Mouse (Mus musculus): ENCODE measurements around the gene Nek3. TPM values are rescaled to one million over a fixed set of nuclear protein-coding genes. Genes with fewer than 3 reads are reported as not detected.

The Nek3 gene
- 1 to 10 TPM; 2.9 to 3.1 TPM for total RNA-seq (2023)

DNA sequence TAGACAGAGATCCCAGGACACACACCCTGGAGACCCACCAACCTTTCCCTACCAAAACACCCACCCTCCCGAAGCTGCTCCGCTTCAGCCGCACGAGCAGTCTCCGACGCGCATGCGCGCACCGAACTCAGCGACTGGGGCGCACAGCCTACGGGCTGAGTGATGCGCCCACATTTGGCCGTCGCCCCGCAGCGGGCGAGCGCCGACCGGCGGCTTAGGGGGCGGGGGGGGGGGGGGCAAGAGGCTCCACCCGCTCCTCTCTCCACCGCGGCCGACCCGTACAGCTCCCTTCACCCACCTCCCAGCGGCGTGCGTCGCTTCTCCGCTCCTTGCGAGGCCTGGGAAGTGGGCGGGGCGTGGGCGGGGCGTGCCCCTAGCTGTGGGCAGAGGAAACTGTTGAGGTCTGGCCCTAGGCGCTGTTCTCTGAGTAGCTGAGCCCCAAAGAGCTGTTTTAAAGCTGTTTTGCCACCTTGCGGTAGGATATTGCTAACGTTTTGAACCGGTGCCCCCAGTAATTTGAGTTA, at the start of gene Nek3:
Gene Nek3, minus strand, starts transcription at position 356 of the 524 bp plus-strand sequence.

DNA sequence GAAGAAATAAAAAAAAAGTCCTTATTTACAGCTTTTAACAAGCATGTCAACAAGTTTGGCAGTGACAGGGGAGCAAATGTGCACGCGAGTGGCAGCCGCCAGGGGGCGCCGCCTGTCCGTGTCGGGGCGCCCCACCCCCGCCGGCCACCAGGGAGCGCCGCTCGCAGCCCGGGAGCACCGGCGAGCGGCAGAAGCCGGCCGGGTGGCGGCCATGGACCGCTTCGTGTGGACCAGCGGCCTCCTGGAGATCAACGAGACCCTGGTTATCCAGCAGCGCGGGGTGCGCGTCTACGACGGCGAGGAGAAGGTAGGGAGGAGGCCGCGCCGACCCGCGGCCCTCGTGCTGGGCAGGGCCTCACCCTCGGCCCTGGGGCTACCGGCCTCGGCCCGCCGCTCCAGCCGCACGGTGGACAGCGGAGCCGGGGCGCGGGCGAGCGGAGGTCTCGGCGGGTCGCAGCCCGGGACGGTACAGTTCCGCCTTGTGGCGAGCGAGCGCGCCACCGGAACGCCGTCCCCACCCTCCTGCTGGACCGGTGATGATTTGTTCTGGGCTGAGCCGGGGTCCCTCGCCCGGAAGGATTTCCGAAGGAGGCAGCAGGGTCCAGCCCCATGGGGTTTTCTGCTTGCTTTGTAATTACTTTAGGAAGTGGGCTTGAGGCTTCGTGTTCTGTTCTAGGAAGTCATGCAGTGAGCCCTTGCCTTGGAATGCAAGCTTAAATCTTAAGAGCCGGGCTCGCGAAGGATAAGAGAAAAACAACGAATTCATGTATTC, 26.6 kb upstream of the Nek3 start, which contains the start of gene Vps36:
Gene Vps36, plus strand, starts transcription at position 150 of the 772 bp plus-strand sequence.

DNA sequence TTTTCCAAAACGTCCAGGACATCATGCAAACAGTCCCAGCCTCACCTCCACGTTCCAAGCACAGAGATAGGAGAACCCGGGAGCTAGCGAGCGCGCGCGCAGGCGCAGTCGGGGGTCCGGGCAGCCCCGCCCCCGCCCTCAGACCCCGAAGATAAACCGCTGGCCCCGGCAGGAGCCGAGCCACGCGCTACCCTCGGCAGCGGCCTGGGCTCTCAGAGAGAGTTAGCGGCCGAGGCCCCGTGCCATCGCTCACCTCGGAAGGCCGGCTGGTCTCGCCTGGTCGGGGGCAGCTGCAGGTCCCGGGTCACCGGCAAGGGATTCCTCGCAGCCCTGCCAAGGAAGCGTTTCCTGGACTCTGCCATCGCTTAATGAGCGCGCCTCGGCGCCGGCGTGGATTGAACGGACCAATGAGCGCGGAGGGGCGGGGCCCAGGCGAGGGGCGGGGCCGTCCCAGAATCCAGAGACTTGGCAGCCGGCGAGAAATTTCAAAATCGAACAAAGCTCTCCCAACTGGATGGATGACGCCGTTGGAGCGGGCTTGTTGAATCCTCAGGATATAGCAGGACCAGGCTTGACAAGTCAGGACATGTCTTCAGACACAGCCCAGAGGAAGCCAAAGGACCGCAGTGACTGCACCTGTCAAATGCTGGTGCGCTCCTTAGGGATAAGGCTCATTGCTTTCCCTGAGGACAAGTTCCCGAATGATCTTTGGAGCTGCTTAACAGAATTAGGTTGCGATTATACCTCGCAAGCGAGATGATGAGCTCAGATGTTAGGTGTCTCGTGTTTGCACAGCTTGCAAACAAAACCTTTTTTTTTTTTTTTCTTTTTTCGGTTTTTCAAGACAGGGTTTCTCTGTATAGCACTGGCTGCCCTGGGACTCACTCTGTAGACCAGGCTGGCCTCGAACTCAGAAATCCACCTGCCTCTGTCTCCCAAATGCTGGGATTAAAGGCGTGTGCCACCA, 19.5 kb upstream of the Nek3 start, which contains the start of gene Ckap2:
Gene Ckap2, minus strand, starts transcription at position 389 of the 967 bp plus-strand sequence.

DNA sequence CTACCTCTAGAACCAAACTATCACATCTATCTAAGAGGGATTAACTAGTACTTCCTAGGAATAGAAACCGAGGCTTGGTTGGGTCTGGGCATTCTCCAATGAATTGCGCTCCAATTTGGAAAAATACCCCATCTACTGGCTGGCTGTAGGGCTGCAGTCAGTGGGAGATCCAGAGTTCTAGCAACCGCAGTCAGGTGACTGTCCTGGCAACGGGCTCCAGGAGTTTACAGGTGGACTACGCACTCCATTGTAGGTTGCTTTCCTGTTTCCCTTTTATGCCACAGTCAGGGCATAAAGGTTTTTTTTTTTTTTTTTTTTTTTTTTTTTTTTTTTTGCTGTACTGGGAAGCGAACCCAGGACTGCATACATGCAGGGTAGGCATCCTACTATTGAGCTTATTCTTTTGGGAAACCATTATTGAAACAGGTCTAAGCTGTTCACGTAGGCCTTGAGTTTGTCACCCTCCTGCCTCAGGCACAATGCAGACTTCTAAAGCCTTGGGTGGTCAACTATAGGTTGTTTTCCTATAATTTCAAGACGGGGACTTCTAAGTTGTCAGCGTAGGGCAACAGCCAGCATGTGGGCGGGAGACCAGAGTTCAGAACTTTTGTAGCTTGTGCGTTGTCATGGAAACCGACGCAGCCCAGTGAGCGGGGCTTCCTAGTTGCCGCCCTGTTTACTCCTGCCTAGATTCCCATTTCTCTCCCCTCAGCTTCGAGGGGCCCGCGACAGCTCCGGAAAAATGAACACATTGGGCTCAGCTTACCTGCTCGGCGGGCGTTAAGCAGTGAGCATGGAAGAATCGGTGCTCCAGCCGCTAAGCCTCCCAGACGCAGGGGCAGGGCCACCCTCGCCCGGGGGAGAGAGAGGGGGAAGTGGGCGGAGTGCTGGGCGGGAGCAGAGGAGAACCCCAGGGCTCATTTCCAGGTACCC, 41.7 kb downstream of the Nek3 start, which contains the start of gene Nek5:
Gene Nek5, minus strand, starts transcription at position 834 of the 933 bp plus-strand sequence.

Other genes starting within 250 kb of the Nek3 start
- not detected for gene Defb15, start 233.7 kb downstream of the Nek3 start, total RNA-seq (2023)
- not detected for gene Defb35, start 228.1 kb downstream of the Nek3 start, total RNA-seq (2023)
- not detected for gene Defb13, start 219.7 kb downstream of the Nek3 start, total RNA-seq (2023)
- gene Fam90a1a, start 207.7 kb downstream of the Nek3 start, total RNA-seq (2023): not detected
- not detected for gene Ccdc70, start 196.7 kb downstream of the Nek3 start, total RNA-seq (2023)
- gene Atp7b, start 106.1 kb downstream of the Nek3 start, total RNA-seq (2023): under 1 TPM; 0.09 to 0.18 TPM
- 10 to 100 TPM in 1 of 2 experiments, 1 to 10 TPM in 1; 9.1 to 13.5 TPM for gene Alg11, start 105.7 kb downstream of the Nek3 start, total RNA-seq (2023)
- not detected for gene Nek5, start 41.4 kb downstream of the Nek3 start, total RNA-seq (2023)
- gene Ckap2, start 19.4 kb upstream of the Nek3 start, total RNA-seq (2023): under 1 TPM; 0.73 to 0.92 TPM
- gene Vps36, start 26.4 kb upstream of the Nek3 start, total RNA-seq (2023): 10 to 100 TPM; 21.4 to 23.1 TPM
- gene Thsd1, start 60.9 kb upstream of the Nek3 start, total RNA-seq (2023): 1 to 10 TPM in 1 of 2 experiments, under 1 TPM in 1; 0.52 to 1.0 TPM
- gene Tpte, start 117.0 kb upstream of the Nek3 start, total RNA-seq (2023): not detected
- gene Slc25a15, start 232.2 kb upstream of the Nek3 start, total RNA-seq (2023): 1 to 10 TPM; 4.1 to 4.4 TPM
- gene Mrps31, start 244.9 kb upstream of the Nek3 start, total RNA-seq (2023): 1 to 10 TPM; 9.4 to 9.7 TPM

Measured in monocyte, adult 59 days (primary cell).